Mouse (Mus musculus) frontal cortex, postnatal 14 days (tissue): ENCODE data around the gene Rab1a.
"Not testable (repeated sequence)": the region's sequence is repeated elsewhere in the genome, so short reads cannot be mapped to it uniquely, and the experiment has no call there.

ENCODE experiments used
- DNase-seq, 2 experiments: peaks; one replicate each; pipeline ENCODE4 v3.0.0; 2022; ENCODE audit warnings: low spot score in 2 of 2

Rab1a gene

DNA sequence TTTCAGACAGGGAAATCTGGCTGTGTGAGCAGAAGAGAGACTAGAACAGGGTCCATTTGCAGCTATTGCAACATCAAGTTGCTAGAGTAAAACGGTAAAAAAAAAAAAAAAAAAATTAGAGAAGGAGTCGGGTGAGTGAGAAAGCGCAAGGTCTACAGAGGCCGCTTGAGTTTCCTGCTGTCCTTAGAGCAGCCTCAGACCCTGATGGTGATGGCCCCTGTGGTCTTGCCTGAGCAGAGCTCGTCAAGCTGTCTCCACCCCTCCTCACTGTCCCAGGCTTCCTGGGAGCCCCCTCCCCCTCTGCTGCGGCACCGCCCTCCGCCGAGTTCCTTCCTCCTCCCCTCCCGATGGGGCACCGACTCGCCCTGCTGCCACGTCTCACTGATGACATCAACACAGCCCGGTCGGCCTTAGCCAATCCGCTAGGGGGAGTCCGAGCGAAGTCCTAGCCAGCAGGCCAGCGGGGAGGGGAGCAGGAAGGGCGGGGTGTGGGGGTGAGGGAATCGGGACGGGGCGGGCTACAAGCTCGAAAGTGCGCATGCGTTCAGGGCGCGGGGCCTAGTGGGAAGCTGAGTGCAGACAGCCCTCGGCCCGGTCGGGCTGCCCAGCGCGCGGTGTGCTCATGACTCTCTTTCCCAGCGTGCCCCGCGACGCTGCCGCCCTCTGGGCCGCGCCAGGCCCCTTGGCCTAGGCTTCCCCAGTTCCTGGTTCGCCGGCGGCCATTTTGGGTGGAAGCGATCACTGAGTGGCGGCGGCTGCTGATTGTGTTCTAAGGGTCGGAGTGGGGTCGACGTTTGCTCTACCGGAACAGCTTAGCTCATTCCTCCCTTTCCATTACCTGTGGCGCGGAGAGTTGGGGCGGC, at the start of gene Rab1a:
TSS of gene Rab1a (plus strand) at position 720 of the 863 bp plus-strand sequence.
- peak; percentile 99 for DNase-seq

GRCm38 (mm10) chr11:20152107-20152901, 48.9 kb upstream of the Rab1a start:
- DNase-seq, result no peak

DNA sequence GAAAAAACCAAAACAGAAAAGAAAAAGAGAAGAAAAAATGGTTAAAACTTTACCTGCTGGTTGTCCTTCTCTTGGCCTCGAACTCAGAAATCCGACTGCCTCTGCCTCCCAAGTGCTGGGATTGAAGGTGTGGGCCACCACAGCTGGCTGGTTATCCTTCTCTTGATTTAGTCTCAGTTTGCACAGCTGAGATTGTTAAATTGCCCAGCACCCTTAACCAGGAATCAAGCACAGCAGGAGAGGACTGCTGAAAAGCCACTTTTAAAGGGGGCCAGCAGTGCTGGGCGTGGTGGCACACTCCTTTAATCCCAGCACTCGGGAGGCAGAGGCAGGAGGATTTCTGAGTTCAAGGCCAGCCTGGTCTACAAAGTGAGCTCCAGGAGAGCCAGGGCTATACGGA, 47.7 kb upstream of the Rab1a start:
- not testable (repeated sequence) for DNase-seq

DNA sequence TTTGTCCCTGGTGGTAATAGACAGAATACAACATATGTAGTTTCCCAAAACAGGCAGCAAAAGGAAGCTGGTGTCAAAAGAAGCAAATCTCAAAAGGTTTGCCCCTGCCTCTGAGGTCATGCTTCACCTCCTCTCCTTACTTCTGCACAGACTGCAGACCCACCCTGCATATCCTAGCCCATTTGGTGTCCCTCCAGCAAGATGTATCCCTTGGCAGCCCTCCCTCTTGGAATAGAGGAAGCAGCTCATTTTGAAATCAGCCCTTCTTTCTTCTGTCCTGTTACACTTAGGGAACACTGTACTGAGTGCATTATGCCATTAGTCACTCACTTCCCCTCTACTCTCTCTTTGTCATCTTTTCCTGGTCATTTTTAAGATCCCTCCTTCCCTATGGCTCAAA, 42.4 kb upstream of the Rab1a start:
- no peak for DNase-seq

- DNase-seq, result no peak
Measured at GRCm38 (mm10) chr11:20164979-20165867, 36.0 kb upstream of the Rab1a start.

GRCm38 (mm10) chr11:20165991-20166390, 35.2 kb upstream of the Rab1a start:
- no peak for DNase-seq

GRCm38 (mm10) chr11:20166476-20166875, 34.8 kb upstream of the Rab1a start:
- not testable (repeated sequence) for DNase-seq

GRCm38 (mm10) chr11:20168972-20169371, 32.3 kb upstream of the Rab1a start:
- no peak for DNase-seq

DNA sequence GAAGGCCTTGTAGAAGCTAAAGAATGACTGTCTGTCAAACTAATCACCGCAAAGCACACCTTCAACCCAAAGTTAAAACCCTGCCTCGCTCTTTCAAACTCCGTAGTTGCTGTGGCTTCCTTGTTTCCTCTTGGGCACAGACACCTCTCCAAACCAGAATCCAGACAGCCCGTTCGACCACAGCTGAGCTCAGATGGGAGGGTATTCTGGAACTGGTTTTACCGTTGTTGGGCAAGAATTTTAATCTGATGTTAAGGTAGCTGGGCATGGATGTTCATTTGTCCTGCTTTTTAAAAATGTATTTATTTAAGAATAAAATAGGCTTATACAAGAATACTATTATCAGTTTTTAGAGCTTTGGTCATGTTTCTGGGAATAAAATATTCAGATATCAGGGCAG, 14.0 kb upstream of the Rab1a start:
- no peak for DNase-seq

- DNase-seq, result no peak
Measured at GRCm38 (mm10) chr11:20193100-20193736, 8.0 kb upstream of the Rab1a start.

DNA sequence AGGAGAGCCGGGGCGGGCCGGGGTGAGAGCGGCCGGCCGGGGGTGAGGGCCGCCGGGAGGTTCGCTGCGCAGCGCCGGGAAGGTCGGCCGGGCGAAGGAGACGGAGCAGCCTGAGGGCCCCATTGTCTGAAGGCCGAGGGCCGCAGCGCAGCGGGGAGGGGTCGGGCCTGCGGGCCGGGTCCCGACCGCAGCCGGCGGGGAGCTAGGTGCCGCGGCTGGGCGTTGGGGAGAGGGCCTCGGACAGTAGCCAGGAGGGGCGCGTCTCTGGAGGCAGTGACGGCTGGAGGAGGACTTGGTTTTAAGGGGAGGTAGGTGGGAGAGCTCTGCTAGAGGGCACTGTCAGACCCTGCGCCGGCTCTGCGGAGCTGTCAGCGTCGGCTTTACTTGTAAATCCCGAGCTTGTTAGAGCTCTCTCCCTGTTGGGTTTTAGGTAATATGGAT, 449 bp downstream of the Rab1a start:
- DNase-seq, result peak in 1 of 2 experiments; percentile 27

DNA sequence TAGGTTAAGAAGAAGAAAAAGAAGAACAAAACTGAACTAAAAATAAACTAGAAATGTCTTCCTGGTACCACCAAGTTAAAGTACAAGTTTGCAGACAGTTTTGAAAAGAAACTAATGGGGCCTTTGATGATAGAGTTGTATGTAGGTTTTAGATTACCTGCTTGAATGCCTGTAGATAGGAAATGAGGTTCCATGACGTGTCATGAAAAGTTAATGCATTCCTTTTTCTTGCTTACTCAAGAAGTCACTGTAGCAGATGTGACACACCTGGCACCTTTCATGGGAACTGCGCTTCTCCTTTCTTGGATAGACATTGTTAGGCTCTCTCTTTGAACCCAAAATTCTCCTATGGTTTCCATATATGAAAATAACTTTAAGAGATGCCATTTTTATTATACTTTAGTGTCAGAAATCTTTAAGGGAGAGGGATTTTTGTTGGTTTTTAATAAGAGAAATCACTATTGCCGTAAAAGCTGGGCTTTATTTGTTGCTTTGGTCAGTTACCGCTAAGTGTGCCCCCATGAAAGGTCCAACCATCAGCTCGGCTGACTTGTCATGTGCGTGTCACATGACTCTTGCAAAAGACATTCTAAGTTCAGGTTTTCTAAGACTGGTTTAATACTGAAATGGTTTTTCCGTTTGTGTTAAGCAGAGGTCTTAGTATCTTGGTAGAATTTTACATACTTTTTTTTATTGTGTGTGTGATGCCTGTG, 1.2 kb downstream of the Rab1a start:
- DNase-seq, result no peak

- no peak for DNase-seq
Measured at GRCm38 (mm10) chr11:20204321-20204720, 3.1 kb downstream of the Rab1a start.

DNA sequence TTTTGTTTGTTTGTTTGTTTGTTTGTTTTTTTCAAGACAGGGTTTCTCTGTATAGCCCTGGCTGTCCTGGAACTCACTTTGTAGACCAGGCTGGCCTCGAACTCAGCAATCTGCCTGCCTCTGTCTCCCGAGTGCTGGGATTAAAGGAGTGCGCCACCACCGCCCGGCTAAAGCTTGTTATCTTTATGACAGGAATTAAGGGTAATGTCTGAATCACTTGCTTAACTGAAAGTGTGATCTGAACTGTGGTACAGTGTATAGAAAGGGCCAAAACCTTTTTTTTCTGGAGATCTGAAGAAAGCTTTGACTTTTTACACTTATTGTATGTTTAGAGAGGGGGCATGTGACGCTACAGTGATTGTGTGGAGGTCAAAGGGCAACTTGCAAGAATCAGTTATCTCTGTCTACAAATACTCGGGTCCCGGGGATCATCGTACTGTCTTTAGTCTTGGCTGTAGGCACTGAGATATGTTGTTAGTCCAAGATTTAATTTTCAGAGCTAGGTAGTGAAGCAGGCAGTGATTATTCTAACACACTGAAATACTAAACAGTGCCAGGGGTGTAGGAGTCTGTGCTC, 3.7 kb downstream of the Rab1a start:
- no peak for DNase-seq

DNA sequence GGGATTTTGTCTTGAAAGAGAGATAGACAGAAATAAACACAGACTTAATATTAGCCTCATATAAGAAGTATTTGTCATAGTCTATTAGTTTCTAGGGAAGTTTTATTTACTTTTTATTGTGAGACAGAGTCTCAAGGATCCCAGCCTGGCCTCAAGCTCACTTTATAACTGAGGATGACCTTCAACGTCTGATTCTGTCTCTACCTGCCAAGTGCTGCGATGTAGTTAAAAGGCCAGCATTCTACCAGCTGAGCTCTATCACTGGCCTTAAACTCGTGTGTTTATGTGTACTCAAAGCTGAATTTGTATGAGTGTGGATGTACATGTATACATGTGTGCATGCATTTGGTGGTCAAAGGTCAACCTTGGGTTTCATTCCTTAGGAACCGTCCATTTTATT, 4.3 kb downstream of the Rab1a start:
- DNase-seq, result no peak

- DNase-seq, result no peak
Measured at GRCm38 (mm10) chr11:20206626-20207223, 5.5 kb downstream of the Rab1a start.

- DNase-seq, result no peak
Measured at GRCm38 (mm10) chr11:20207589-20207988, 6.4 kb downstream of the Rab1a start.

GRCm38 (mm10) chr11:20211838-20212237, 10.6 kb downstream of the Rab1a start:
- DNase-seq, result no peak

GRCm38 (mm10) chr11:20214779-20215178, 13.5 kb downstream of the Rab1a start:
- no peak for DNase-seq

GRCm38 (mm10) chr11:20216415-20216814, 15.2 kb downstream of the Rab1a start:
- no peak for DNase-seq
